Mouse (Mus musculus) forebrain, embryonic 13.5 days (tissue): Measurements from ENCODE around the gene Slc26a3. TPM values are rescaled to one million over a fixed set of nuclear protein-coding genes. Genes with fewer than 3 reads are reported as not detected.
A peak's percentile ranks its signal among the peaks of the same experiment; 100 is the strongest.

Experiments used
- ATAC-seq: fragments of 200-750 bp; cut with Nextera tagmentation; 2 replicates; pipeline ENCODE4 v1.8.0; 2017
- H3K27ac ChIP-seq: fragments of 300-500 bp; sonication (generic); 2 replicates; pipeline ENCODE4 v1.5.1; 2015; ENCODE audit warnings: inconsistent platforms, mild to moderate bottlenecking, moderate library complexity
- H3K27me3 ChIP-seq: fragments of 300-500 bp; sonication (generic); 2 replicates; pipeline ENCODE4 v1.6.1; 2015; ENCODE audit warnings: mild to moderate bottlenecking, inconsistent platforms
- H3K36me3 ChIP-seq: fragments of 300-500 bp; sonication (generic); 2 replicates; pipeline ENCODE4 v1.6.1; 2015; ENCODE audit warnings: mild to moderate bottlenecking, inconsistent platforms; ENCODE audit not compliant: poor library complexity, severe bottlenecking
- H3K4me1 ChIP-seq: fragments of 300-500 bp; sonication (generic); 2 replicates; pipeline ENCODE4 v1.6.1; 2015; ENCODE audit warnings: inconsistent platforms
- H3K4me2 ChIP-seq: fragments of 300-500 bp; sonication (generic); 2 replicates; pipeline ENCODE4 v1.6.1; 2015; ENCODE audit warnings: inconsistent platforms, mild to moderate bottlenecking, moderate library complexity
- H3K4me3 ChIP-seq: fragments of 300-500 bp; sonication (generic); 2 replicates; pipeline ENCODE4 v1.5.1; 2015; ENCODE audit warnings: mild to moderate bottlenecking, inconsistent platforms
- H3K9ac ChIP-seq: fragments of 300-500 bp; sonication (generic); 2 replicates; pipeline ENCODE4 v1.6.1; 2015; ENCODE audit warnings: mild to moderate bottlenecking, inconsistent platforms
- H3K9me3 ChIP-seq: fragments of 300-500 bp; sonication (generic); replicated peaks from 2 replicates; pipeline ENCODE4 v1.6.1; 2016; ENCODE audit warnings: inconsistent platforms
- WGBS: fragments of 180-500 bp; shearing (Covaris S2); methylation state at CpG from one replicate; pipeline ENCODE4 v1.1.7; 2015; 5-methylcytosine and 5-hydroxymethylcytosine counted together
- polyA plus RNA-seq: library from polyadenylated mRNA; unstranded; fragments of >200 nt; fragmentation: Nextera tagmentation; extraction: Ambion mirVana; gene quantifications from 2 replicates; pipeline ENCODE4 v1.2.1, GENCODE M21; 2015

Gene Slc26a3
- polyA plus RNA-seq, 1 experiment from 2014 or later, result 0.09 TPM

DNA sequence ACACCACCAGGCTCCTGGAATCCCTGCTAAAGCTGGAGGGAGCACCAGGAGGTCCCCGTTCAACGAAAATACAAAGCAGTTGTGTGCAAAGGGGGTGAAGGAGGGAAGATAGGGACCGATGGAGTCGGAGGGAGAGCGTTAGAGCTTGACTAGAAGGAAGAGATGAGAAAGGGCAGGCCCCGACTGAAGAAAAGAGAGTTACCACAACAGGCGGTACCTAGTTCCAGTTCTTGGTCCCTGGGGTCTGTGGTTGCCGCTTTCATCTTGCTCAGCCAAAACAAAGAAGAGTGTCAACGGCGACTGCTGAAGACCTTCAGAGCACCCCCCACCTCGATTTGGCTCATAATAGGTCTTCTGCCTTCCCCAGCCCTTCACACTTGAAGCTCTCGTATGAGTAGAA, 109.5 kb downstream of the Slc26a3 start:
- Histone ChIP-seq H3K9me3 (no peaks in the 10 kb centered on the region), H3K4me3 (peak overlapping the region; percentile 88), H3K9ac (peak overlapping the region; percentile 90), H3K4me2 (peak overlapping the region; percentile 73), H3K27me3 (no peaks in the 10 kb centered on the region), H3K27ac (peak overlapping the region; percentile 90), H3K4me1 (peaks cover 18% of the 10 kb centered on the region), H3K36me3 (no peaks in the 10 kb centered on the region)
- no peak for ATAC-seq
- WGBS, result 2% methylated on average over 12 of the region's 12 CpGs

DNA sequence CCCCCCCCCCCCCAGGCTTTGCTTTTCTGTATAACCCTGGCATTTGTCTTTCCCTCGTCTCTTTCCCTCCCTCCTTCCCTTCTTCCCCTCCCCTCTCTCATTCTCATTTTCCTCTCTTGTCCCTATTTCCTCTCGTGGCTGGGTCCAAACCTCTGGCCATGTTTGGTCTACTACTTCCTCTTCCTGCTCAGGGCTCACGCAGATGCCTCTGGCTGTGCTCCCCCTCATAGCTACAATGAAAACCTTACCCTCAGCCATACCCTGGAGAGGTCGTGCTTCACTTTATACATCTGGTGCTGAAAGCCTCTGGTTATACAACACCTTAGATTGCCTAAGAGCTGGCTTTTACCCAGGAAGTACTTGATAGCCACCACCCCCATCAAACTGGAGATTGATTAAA, 110.6 kb downstream of the Slc26a3 start:
- WGBS, result 68% methylated on average over 4 of the region's 4 CpGs
- no peak overlapping the region for H3K27ac ChIP-seq
- H3K36me3 ChIP-seq, result no peaks in the 10 kb centered on the region
- H3K9me3 ChIP-seq, result no peaks in the 10 kb centered on the region
- no peak overlapping the region for H3K9ac ChIP-seq
- ATAC-seq, result no peak
- peaks cover 16% of the 10 kb centered on the region for H3K4me1 ChIP-seq
- H3K4me2 ChIP-seq, result no peak overlapping the region
- no peak overlapping the region for H3K4me3 ChIP-seq
- no peaks in the 10 kb centered on the region for H3K27me3 ChIP-seq

DNA sequence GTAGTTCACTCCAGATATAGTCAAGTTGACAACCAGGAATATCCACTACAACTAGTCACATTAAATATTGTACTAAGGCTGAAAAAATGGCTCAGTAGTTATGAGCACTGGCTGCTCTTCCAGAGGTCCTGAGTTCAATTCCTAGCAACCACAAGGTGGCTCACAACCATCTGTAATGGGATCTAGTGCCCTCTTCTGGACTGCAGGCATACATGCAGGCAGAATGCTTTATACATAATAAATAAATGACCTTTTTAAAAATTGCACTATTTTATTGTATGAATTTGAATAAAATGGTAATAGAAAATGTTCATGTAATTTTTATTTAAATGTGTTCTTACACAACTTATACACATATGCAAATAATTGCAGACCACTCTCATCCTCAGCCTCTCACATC, 112.5 kb downstream of the Slc26a3 start:
- Histone ChIP-seq H3K36me3 (no peaks in the 10 kb centered on the region), H3K27me3 (no peaks in the 10 kb centered on the region), H3K27ac (no peak overlapping the region), H3K9me3 (no peaks in the 10 kb centered on the region), H3K4me3 (no peak overlapping the region), H3K4me1 (peaks cover 5% of the 10 kb centered on the region), H3K4me2 (no peak overlapping the region), H3K9ac (no peak overlapping the region)
- ATAC-seq, result no peak

DNA sequence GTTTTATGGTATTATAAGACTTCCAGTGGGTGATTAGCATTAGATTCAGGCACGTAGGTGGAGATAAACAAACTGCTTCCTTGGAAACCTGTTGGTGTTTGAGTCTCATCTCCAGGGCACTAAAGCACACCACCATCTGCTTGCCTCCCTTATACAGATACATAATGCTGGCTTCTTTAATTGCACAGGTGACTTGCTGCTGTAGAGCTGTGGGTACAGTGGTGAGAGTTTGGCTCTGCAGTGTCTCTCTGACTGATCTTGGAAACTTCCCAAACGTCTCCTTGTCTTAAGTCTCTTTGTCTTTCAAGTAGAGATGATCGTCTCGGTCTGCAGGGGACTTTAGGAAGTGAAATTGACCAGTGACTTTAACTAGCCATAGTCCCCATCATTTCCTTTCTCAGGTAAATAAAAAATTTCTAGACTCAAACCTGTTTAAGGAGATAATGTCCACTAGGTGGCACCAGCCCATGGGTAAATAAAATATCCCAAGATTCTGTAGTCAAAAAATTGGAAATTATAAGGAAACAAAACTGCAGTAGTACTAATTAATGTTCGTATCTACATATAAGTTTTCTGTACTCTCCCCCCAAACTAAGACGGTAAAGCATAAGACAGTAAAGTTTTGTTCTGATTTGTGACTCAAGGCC, 117.2 kb downstream of the Slc26a3 start:
- Histone ChIP-seq H3K4me3 (no peak overlapping the region), H3K9ac (no peak overlapping the region), H3K36me3 (no peaks in the 10 kb centered on the region), H3K27ac (no peak overlapping the region), H3K9me3 (no peaks in the 10 kb centered on the region), H3K4me2 (no peak overlapping the region), H3K27me3 (no peaks in the 10 kb centered on the region), H3K4me1 (no peaks in the 10 kb centered on the region)
- ATAC-seq, result no peak
- whole genome bisulfite sequencing, result 45% methylated on average over 6 of the region's 6 CpGs

DNA sequence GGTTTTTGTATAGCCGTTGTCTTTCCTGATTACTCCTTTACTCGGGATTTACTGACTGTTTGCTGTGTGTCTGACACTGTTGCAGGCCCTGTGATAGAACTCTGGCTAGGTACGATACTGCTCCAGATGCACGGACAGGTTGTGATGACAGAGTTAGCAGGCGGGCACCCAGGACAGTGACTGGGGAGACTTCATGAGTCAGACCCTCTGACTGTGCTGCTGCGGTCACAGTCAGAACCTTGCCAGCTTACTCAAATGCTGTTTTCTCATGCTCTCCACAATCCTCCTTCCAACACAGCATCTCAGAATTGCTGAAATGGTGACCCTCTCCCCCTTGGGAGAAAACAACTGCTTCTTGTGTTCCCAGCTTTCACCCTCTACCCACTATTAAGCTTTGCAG, 117.8 kb downstream of the Slc26a3 start:
- H3K9me3 ChIP-seq, result no peaks in the 10 kb centered on the region
- no peak overlapping the region for H3K4me3 ChIP-seq
- no peak overlapping the region for H3K4me2 ChIP-seq
- 86% methylated on average over 6 of the region's 6 CpGs for WGBS
- no peaks in the 10 kb centered on the region for H3K27me3 ChIP-seq
- H3K4me1 ChIP-seq, result no peaks in the 10 kb centered on the region
- H3K36me3 ChIP-seq, result no peaks in the 10 kb centered on the region
- H3K27ac ChIP-seq, result no peak overlapping the region
- ATAC-seq, result no peak
- no peak overlapping the region for H3K9ac ChIP-seq

DNA sequence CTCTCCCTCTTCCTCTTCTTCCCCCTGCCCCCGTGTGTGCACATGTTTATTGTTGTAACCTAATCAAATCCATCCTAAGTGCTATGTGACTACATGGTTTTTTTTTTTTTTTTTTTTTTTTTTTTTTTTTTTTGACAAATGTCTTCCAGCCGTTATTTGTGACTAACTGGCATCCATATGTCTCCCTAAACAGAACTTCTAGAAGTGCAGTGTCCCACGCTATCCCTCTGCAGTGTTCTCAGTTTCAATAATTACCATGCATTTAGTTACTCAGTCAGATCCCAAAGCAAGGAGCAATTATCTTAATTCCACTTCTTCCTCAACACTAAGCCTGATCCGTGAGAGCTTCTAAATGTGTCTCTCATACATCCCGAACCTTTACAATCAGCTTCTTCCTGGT, 120.5 kb downstream of the Slc26a3 start:
- ATAC-seq, result no peak
- 56% methylated on average over 5 of the region's 5 CpGs for WGBS
- H3K27ac ChIP-seq, result no peak overlapping the region

DNA sequence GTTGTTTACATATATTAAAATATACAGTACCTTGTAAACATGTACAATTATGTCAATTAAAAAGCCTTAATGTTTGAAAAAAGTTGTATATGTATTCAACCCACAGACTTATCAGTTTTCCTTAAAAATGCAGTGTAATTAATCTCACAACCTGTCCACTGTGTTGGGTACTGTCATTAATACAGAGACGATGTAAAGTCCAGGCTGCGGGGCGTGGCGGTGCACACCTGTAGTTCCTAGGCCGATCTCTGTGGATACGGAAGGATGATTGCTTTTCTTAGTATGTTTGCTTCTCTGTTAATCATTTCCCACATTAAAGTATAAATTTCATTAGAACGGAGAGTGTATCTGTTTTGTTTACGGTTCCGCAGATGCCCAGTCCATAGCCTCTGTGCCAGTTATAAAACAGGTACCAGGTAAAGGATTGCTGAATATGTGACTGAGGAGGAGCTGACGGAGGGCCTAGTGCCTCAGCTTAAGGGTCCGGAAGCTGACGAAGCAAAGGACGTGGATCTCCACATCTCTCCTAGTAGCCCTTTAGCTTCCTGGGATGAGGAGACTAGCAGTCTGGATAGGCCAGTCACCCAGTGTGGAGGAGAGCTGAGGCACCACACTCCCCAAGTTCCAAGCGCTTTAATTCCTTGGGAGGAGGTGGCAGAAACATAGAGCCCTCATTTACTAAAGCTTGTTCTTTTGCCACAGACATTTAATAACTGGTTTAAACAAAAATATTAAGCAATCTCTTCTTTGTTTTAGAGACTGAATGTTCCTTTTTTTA, 122.2 kb downstream of the Slc26a3 start:
- no peak for ATAC-seq
- Histone ChIP-seq H3K27ac (no peak overlapping the region), H3K4me3 (no peak overlapping the region), H3K9me3 (no peaks in the 10 kb centered on the region), H3K4me1 (no peaks in the 10 kb centered on the region), H3K4me2 (no peak overlapping the region), H3K36me3 (no peaks in the 10 kb centered on the region), H3K27me3 (no peaks in the 10 kb centered on the region), H3K9ac (no peak overlapping the region)
- WGBS, result 89% methylated on average over 14 of the region's 14 CpGs

More for the DNA sequence above, 120.5 kb downstream of the Slc26a3 start:
- H3K9ac ChIP-seq, result no peak overlapping the region
- H3K27me3 ChIP-seq, result no peaks in the 10 kb centered on the region
- no peaks in the 10 kb centered on the region for H3K36me3 ChIP-seq
- no peak overlapping the region for H3K4me3 ChIP-seq
- H3K4me1 ChIP-seq, result no peaks in the 10 kb centered on the region
- no peaks in the 10 kb centered on the region for H3K9me3 ChIP-seq
- H3K4me2 ChIP-seq, result no peak overlapping the region

DNA sequence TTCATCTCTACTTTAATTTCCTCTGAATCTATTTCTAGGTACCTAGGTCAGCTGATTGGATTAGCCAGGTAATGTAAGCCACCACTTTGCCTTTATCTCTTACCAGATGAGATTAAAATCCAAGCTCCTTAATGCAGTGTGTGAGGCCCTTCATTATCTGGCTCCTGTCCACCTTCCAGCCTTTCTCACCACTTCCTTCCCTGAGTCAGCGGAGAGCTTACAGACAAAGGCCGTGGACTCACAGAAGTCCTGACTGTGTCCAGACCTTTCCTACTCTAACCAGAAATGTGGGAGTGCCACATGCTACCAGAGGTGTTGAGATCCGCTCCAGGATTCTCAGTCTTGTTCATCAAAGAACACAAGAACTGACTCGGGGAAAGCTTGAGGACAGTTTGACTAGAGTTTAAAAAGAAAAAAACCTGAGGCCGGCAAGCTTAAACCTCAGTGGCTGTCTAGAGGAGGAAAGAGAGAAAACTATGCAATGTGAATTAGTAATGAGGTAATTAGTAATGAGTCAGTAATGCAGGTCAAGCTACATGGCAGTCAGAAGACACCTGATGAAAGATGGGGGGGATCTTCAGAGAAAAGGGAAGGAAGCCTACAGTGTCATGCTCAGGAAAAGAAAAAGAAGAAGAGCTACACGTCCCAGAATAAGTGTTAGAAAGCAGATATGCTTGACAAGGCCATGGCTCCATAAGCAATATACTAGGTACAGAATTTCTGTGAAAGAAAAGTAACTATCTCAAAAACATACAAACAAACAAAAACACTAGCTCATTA, 123.2 kb downstream of the Slc26a3 start:
- no peak overlapping the region for H3K4me2 ChIP-seq
- H3K4me1 ChIP-seq, result no peaks in the 10 kb centered on the region
- WGBS, result 70% methylated on average over 6 of the region's 6 CpGs
- no peaks in the 10 kb centered on the region for H3K36me3 ChIP-seq
- no peak overlapping the region for H3K27ac ChIP-seq
- H3K9me3 ChIP-seq, result no peaks in the 10 kb centered on the region
- H3K9ac ChIP-seq, result no peak overlapping the region
- ATAC-seq, result no peak
- no peaks in the 10 kb centered on the region for H3K27me3 ChIP-seq
- no peak overlapping the region for H3K4me3 ChIP-seq

DNA sequence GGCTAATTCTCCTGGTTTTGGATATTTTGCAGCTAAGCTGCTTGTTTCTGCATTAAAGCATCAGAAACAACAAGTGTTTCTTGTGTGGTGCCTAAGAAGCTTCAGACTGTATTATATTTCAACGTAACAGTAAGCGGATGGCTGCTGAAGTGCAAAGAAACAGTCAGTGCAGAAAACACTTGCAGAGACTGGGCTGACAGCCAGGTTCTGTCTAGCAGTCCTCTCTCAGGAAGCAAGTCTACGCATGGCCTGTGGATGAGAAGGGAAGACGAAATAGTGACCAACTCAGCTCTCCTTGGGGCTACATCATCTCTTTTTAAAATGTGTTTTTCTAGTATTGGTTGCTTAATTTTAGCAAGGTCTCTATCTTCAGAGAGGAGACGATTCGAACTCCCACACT, 129.4 kb downstream of the Slc26a3 start:
- 74% methylated on average over 6 of the region's 6 CpGs for WGBS

DNA sequence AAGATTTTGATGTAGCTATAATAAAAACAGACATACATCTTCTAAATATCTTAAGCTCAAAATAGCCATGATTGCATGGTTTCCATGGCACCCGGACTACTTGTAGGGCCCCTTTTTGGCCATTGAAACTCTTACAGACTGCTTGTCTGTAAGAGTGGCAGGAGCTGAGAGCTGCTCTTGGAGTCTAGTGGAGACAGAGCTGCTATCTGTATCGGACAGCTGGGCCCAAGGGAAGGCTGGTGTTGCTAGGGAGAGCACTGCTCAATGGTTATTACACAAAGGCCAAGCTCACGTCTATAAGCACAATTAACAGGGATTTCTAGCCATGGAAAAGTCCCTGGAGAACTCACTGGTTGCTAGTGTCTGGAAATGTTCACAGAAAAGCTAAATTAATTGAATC, 130.7 kb downstream of the Slc26a3 start:
- WGBS, result 60% methylated on average over 3 of the region's 3 CpGs
- H3K27me3 ChIP-seq, result no peaks in the 10 kb centered on the region
- no peak for ATAC-seq

More for the DNA sequence above, 129.4 kb downstream of the Slc26a3 start:
- Histone ChIP-seq H3K27ac (no peak overlapping the region), H3K9ac (no peak overlapping the region), H3K27me3 (no peaks in the 10 kb centered on the region), H3K36me3 (no peaks in the 10 kb centered on the region), H3K4me1 (no peaks in the 10 kb centered on the region), H3K4me2 (no peak overlapping the region), H3K9me3 (no peaks in the 10 kb centered on the region), H3K4me3 (no peak overlapping the region)
- ATAC-seq, result no peak

More for the DNA sequence above, 130.7 kb downstream of the Slc26a3 start:
- no peaks in the 10 kb centered on the region for H3K9me3 ChIP-seq
- no peak overlapping the region for H3K9ac ChIP-seq
- H3K4me1 ChIP-seq, result no peaks in the 10 kb centered on the region
- H3K4me3 ChIP-seq, result no peak overlapping the region
- no peaks in the 10 kb centered on the region for H3K36me3 ChIP-seq
- no peak overlapping the region for H3K27ac ChIP-seq
- no peak overlapping the region for H3K4me2 ChIP-seq
